Mouse (Mus musculus) testis, adult 2 months (tissue): Measurements from ENCODE around the gene B4galnt1. TPM values are rescaled to one million over a fixed set of nuclear protein-coding genes. Genes with fewer than 3 reads are reported as not detected.

Experiments
- H3K27ac ChIP-seq: fragments of 200-500 bp; 2 replicates; pipeline ENCODE4 v1.5.1; 2012; ENCODE audit warnings: low read depth, low read length; ENCODE audit not compliant: control insufficient read depth, insufficient read depth
- H3K27me3 ChIP-seq: fragments of 200-500 bp; 2 replicates; pipeline ENCODE4 v1.6.1; 2012; ENCODE audit warnings: mild to moderate bottlenecking, low read length, moderate library complexity; ENCODE audit not compliant: control insufficient read depth, insufficient read depth
- H3K36me3 ChIP-seq: fragments of 200-500 bp; 2 replicates; pipeline ENCODE4 v1.6.1; 2012; ENCODE audit warnings: mild to moderate bottlenecking, low read length; ENCODE audit not compliant: control insufficient read depth, insufficient read depth
- H3K4me1 ChIP-seq: fragments of 200-500 bp; 2 replicates; pipeline ENCODE4 v1.6.1; 2012; ENCODE audit warnings: low read length; ENCODE audit not compliant: control insufficient read depth, insufficient read depth
- H3K4me3 ChIP-seq: fragments of 200-500 bp; 2 replicates; pipeline ENCODE4 v1.5.1; 2012; ENCODE audit warnings: low read depth, mild to moderate bottlenecking, low read length, moderate library complexity, mixed read lengths; ENCODE audit not compliant: control insufficient read depth
- CTCF ChIP-seq: fragments of 200-500 bp; IDR thresholded peaks from 2 replicates; pipeline ENCODE4 v1.5.1; 2012; ENCODE audit warnings: low read depth, mild to moderate bottlenecking, inconsistent platforms, low read length, moderate library complexity; ENCODE audit not compliant: control insufficient read depth, insufficient read depth, insufficient replicate concordance
- POLR2A ChIP-seq: fragments of 200-500 bp; IDR thresholded peaks from 2 replicates; pipeline ENCODE4 v1.6.1; 2012; ENCODE audit warnings: low read depth, mild to moderate bottlenecking, inconsistent platforms, low read length, moderate library complexity; ENCODE audit not compliant: control insufficient read depth
- polyA plus RNA-seq: library from polyadenylated mRNA; depleted of rRNA; stranded (reverse); fragments of >200 nt; gene quantifications from 2 replicates; pipeline ENCODE4 v1.2.3, GENCODE M21; 2012

The B4galnt1 gene
- polyA plus RNA-seq, 1 experiment = 27.0 TPM

DNA sequence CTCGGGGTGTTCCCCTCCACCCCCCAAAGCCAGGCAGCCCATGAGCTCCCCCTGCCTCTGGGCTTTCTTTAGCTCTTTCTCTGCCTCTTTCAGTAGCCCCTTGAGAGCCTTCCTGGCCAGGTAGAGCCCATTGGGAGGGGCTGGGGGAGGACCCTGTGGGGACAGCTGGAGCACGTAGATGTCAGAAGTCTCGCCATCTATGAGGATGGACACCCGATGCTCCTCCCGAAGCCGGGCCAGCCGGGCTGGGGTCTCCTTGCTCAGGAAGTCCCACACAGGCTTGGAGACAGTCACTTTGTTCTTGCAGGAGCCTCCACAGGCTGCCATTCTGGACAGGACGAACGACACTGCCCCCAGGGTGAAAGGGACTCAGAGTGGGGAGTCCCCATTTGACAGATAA lies 28.0 kb downstream of the B4galnt1 start:
- Histone ChIP-seq H3K27ac (no peak overlapping the region), H3K27me3 (no peaks in the 10 kb centered on the region), H3K4me1 (peaks cover 42% of the 10 kb centered on the region), H3K4me3 (no peak overlapping the region), H3K36me3 (no peaks in the 10 kb centered on the region; the same call in 1 of the 2 replicates)
- no peak for TF ChIP-seq POLR2A

DNA sequence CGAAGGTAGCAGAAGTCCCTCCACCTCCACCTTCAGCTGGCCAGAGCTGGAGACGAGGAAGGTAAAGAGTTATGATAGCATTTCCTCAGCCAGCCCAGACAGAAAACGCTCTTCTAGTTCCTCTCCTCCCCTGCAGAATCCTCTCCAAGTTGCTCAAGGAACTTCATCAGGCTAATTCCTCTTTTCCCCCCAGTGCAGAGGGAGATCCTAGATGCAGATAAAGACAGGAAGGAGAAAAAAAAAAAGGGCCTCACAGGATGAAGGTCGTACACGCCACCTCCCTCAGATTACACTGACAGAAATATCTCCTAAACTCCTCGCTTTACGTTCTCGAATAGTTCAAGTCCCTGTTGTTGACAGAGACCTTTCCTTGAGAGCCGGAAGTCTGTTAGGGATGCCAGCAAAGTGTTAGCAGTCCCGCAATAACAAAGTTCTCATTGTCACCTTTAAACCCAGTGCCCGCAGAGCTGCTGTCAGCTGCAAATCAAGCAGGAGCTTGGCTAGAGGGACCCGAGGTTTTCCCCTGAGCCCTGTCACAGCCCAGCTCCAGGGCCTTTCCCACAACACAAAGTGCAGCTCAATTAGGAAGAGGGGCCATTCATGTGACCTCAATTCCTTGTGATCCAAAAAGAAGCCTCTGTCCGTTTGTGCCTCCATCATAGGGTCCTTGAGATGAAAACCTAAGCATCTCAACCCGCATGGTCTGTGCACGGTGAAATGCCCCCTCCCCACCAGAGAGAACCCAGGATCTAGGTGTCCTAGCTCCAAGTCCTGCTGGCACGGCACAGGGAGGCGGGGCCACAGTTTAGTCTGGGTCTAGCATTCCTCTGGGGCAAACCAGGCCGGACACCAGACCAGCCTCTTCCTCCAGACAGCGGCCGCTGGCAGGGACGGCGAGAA lies 29.7 kb downstream of the B4galnt1 start:
- Histone ChIP-seq H3K27me3 (no peaks in the 10 kb centered on the region), H3K4me3 (peak overlapping the region; percentile 95), H3K4me1 (peaks cover 34% of the 10 kb centered on the region), H3K36me3 (peaks cover 2% of the 10 kb centered on the region; the same call in 1 of the 2 replicates), H3K27ac (peak overlapping the region; percentile 86)
- TF ChIP-seq POLR2A = peak; percentile 47
- TF ChIP-seq CTCF = no peak

DNA sequence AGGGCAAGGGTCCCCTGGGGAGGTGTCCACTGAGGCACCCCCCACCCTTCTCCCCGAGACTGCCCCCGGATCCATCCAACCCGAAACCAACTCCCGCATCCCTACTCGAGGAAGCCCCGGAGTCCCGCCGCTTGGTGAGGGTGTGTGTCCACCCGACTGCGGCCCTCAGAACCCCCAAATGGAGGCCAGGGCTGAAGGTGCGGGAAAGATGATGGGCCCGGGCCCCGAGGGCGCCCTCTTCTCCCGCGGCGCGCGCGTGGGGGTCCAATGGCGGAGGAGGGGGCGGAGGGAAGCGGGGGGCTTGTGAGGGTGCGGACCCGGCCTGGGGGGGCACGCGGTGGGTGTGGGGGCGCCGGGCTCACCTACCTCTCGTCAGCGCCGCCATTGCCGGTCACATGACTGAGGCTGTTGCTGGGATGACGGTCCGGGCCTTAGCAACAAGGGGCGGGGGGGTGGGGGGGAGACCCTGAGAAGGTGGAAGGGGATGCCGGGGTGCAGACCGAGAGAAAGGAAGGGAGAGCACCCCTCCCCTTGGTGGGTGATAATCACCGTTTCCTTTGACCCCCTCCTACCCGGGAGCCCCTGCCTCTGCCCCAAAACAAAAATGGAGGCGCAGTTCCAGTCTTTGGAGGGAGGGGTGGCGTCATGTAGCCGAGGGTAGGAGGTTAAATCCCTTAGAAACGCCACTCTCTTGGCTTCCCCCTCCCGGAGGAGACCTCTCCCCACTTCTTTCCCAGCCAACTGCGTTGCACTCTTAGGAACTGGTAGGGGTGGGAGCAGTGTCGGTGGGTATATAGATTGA lies 30.5 kb downstream of the B4galnt1 start, which contains the start of gene Dtx3:
Dtx3 (minus strand) TSS at position 401 of the 802 bp plus-strand sequence.
- TF ChIP-seq POLR2A (no peak), CTCF (no peak)
- H3K4me3 ChIP-seq = peak within 1 kb of the TSS; percentile 95
- H3K4me1 ChIP-seq = peaks cover 25% of the 10 kb centered on the region
- no peaks in the 10 kb centered on the region for H3K27me3 ChIP-seq
- H3K36me3 ChIP-seq = peaks cover 2% of the 10 kb centered on the region; the same call in 1 of the 2 replicates
- peak within 1 kb of the TSS; percentile 86 for H3K27ac ChIP-seq

DNA sequence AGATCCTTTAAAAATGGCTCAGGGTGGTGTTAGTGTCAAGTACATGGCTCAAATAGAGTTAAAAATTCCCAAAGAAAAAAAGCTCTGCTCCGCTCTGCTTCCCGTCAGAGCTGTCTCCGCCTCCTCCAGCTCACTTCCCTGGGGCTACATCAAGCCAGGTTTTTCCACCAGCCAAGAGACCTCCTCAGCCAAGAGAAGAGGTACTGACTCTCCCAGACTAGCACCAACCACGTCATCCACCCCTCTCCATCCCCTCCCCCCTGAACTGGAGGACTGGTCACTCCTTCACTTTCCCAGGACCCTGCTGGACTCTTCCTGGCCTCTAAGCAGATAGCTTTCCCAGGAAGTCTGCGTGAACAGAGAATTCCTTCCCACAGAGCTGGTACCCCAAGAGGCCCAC lies 31.4 kb downstream of the B4galnt1 start:
- peaks cover 2% of the 10 kb centered on the region; the same call in 1 of the 2 replicates for H3K36me3 ChIP-seq

DNA sequence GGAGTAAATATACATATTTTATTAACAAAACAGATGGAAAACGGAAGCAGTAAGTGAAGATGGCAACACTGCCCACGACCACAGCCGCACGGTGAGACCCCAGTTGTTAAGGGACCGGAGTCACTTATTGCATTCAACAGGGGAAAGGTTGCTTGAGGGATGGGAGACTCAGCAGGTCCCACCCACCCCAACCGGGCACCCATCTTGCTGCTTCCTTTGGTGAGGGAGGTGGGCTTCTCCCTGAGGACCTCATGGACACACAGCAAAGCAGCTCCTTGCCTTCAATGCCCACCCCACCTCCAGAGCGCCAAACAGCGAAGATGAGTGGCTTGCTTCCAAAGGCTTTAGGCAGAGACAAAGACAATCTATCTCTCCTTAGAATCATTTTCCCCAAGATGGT lies 32.1 kb downstream of the B4galnt1 start:
- H3K4me1 ChIP-seq = peaks cover 18% of the 10 kb centered on the region
- H3K27ac ChIP-seq = no peak overlapping the region
- H3K4me3 ChIP-seq = no peak overlapping the region
- TF ChIP-seq POLR2A (no peak), CTCF (no peak)
- no peaks in the 10 kb centered on the region for H3K27me3 ChIP-seq
- H3K36me3 ChIP-seq = peaks cover 2% of the 10 kb centered on the region; the same call in 1 of the 2 replicates

More for the DNA sequence above, 31.4 kb downstream of the B4galnt1 start:
- Histone ChIP-seq H3K4me3 (peak overlapping the region; percentile 19; the same call in 1 of the 2 replicates), H3K27me3 (no peaks in the 10 kb centered on the region), H3K4me1 (peaks cover 18% of the 10 kb centered on the region), H3K27ac (peak overlapping the region; percentile 29; the same call in 1 of the 2 replicates)
- TF ChIP-seq CTCF = no peak
- 0 out of 2 replicates have a peak, but pooled peaks have one; percentile 26 for TF ChIP-seq POLR2A

DNA sequence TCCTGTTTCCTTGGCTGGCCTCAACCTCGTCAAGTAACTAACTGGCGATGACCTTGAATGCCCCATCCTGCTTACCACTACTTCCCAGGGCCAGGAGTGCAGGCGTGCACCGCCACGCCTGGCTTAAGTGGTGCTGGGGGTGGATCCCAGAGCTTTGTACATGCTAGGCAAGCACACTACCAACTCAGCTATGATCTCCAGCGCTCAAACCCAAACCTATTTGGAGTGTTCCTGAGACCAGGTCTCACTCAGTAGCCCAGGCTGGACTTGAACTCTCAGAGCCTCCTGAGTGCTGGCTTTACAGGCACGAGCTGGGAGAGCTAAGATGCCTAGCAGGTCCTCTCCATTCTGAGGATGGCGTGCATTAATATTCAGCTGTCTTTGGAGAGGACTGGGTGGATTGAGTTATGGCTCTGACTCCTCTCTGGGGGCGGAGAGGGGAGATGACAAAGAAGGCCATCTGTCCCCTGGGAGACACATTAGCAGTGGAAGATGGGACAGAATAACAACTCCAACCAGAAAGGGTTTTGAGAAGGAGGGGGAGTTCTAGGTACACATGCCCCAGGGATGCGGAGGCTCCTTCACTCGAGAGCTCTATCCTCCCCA lies 32.6 kb downstream of the B4galnt1 start:
- Histone ChIP-seq H3K27me3 (no peaks in the 10 kb centered on the region), H3K4me1 (peaks cover 18% of the 10 kb centered on the region), H3K27ac (no peak overlapping the region), H3K4me3 (no peak overlapping the region), H3K36me3 (peaks cover 2% of the 10 kb centered on the region; the same call in 1 of the 2 replicates)
- no peak for TF ChIP-seq POLR2A
- TF ChIP-seq CTCF = no peak

DNA sequence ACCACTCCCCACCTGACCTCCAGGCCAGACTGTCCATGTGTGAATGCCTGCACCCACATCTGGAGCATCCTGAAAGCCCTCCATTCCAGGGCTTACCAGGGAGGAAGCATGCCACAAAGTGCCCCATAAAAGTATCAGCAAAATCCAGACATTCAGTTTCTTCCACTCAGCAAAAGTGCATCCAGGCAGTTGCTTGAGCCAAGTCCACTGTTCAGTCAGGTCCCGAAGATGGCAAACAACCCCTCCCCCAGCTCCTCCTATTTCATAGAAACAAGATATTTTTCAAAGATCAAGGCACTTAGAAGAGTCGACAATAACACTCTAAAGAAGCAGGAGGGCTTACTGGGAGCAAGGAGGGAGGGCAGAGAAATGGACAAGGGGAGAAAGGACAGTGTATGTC lies 33.5 kb downstream of the B4galnt1 start:
- no peaks in the 10 kb centered on the region for H3K27me3 ChIP-seq
- TF ChIP-seq CTCF (no peak), POLR2A (no peak)
- peaks cover 2% of the 10 kb centered on the region; the same call in 1 of the 2 replicates for H3K36me3 ChIP-seq

More for the DNA sequence above, 33.5 kb downstream of the B4galnt1 start:
- Histone ChIP-seq H3K4me3 (no peak overlapping the region), H3K4me1 (peaks cover 18% of the 10 kb centered on the region), H3K27ac (no peak overlapping the region)
